Mouse (Mus musculus) limb, embryonic 13.5 days (tissue): Measurements from ENCODE around the gene Rps25. TPM values are rescaled to one million over a fixed set of nuclear protein-coding genes. Genes with fewer than 3 reads are reported as not detected.

Source experiments
- ATAC-seq: fragments of 200-750 bp; cut with Nextera tagmentation; 2 replicates; pipeline ENCODE4 v1.8.0; 2017; ENCODE audit warnings: low read depth, moderate number of reproducible peaks, moderate TSS enrichment; ENCODE audit not compliant: low FRiP score
- H3K27ac ChIP-seq: fragments of 300-500 bp; sonication (generic); 2 replicates; pipeline ENCODE4 v1.5.1; 2015; ENCODE audit warnings: inconsistent platforms, mild to moderate bottlenecking, moderate library complexity
- H3K27me3 ChIP-seq: fragments of 300-500 bp; sonication (generic); 2 replicates; pipeline ENCODE4 v1.6.1; 2015; ENCODE audit warnings: mild to moderate bottlenecking, inconsistent platforms
- H3K36me3 ChIP-seq: fragments of 300-500 bp; sonication (generic); 2 replicates; pipeline ENCODE4 v1.6.1; 2015; ENCODE audit warnings: inconsistent platforms, mild to moderate bottlenecking, moderate library complexity
- H3K4me1 ChIP-seq: fragments of 300-500 bp; sonication (generic); 2 replicates; pipeline ENCODE4 v1.6.1; 2015; ENCODE audit warnings: inconsistent platforms
- H3K4me2 ChIP-seq: fragments of 300-500 bp; sonication (generic); replicated peaks from 2 replicates; pipeline ENCODE4 v1.6.1; 2015; ENCODE audit warnings: inconsistent platforms, mild to moderate bottlenecking, moderate library complexity
- H3K4me3 ChIP-seq: fragments of 300-500 bp; sonication (generic); 2 replicates; pipeline ENCODE4 v1.5.1; 2015; ENCODE audit warnings: moderate library complexity, mild to moderate bottlenecking, inconsistent platforms
- H3K9ac ChIP-seq: fragments of 300-500 bp; sonication (generic); 2 replicates; pipeline ENCODE4 v1.6.1; 2015; ENCODE audit warnings: mild to moderate bottlenecking, inconsistent platforms
- H3K9me3 ChIP-seq: fragments of 300-500 bp; sonication (generic); 2 replicates; pipeline ENCODE4 v1.6.1; 2016; ENCODE audit warnings: inconsistent platforms
- WGBS: fragments of 180-500 bp; shearing (Covaris S2); methylation state at CpG from one replicate; pipeline ENCODE4 v1.1.7; 2015; 5-methylcytosine and 5-hydroxymethylcytosine counted together
- polyA plus RNA-seq: library from polyadenylated mRNA; unstranded; fragments of >200 nt; fragmentation: Nextera tagmentation; extraction: Ambion mirVana; gene quantifications from 2 replicates; pipeline ENCODE4 v1.2.1, GENCODE M21; 2015

The Rps25 gene
- polyA plus RNA-seq, 1 experiment from 2014 or later, result 1,961 TPM

- peaks cover 91% of the 10 kb centered on the region for H3K36me3 ChIP-seq
- H3K9ac ChIP-seq, result no peak overlapping the region
- H3K4me2 ChIP-seq, result no peak overlapping the region
- no peak overlapping the region for H3K27ac ChIP-seq
- H3K27me3 ChIP-seq, result no peaks in the 10 kb centered on the region
- no peak overlapping the region for H3K4me3 ChIP-seq
- WGBS, result 88% methylated on average over 13 of the region's 13 CpGs
- no peaks in the 10 kb centered on the region for H3K9me3 ChIP-seq
- no peak for ATAC-seq
- H3K4me1 ChIP-seq, result peaks cover 14% of the 10 kb centered on the region
Observed at GRCm38 (mm10) chr9:44384596-44384995, 22.3 kb upstream of the Rps25 start.

GRCm38 (mm10) chr9:44387221-44387620 lies 19.7 kb upstream of the Rps25 start:
- no peaks in the 10 kb centered on the region for H3K9me3 ChIP-seq
- peak overlapping the region; percentile 2; the same call in 1 of the 2 replicates for H3K9ac ChIP-seq
- H3K27me3 ChIP-seq, result no peaks in the 10 kb centered on the region
- H3K4me1 ChIP-seq, result no peaks in the 10 kb centered on the region
- H3K27ac ChIP-seq, result no peak overlapping the region
- H3K4me2 ChIP-seq, result no peak overlapping the region
- no peak overlapping the region for H3K4me3 ChIP-seq
- H3K36me3 ChIP-seq, result peaks cover 96% of the 10 kb centered on the region
- 73% methylated on average over 3 of the region's 3 CpGs for WGBS
- no peak for ATAC-seq

- Histone ChIP-seq H3K4me3 (no peak overlapping the region), H3K4me1 (no peaks in the 10 kb centered on the region), H3K9me3 (no peaks in the 10 kb centered on the region), H3K27me3 (no peaks in the 10 kb centered on the region), H3K27ac (no peak overlapping the region), H3K4me2 (no peak overlapping the region), H3K36me3 (peaks cover 82% of the 10 kb centered on the region), H3K9ac (no peak overlapping the region)
- 63% methylated on average over 8 of the region's 8 CpGs for WGBS
- ATAC-seq, result no peak
Observed at GRCm38 (mm10) chr9:44389273-44389672, 17.7 kb upstream of the Rps25 start.

- Histone ChIP-seq H3K27me3 (no peaks in the 10 kb centered on the region), H3K36me3 (peaks cover 60% of the 10 kb centered on the region), H3K9ac (no peak overlapping the region), H3K4me2 (no peak overlapping the region), H3K4me1 (no peaks in the 10 kb centered on the region), H3K4me3 (no peak overlapping the region), H3K27ac (no peak overlapping the region), H3K9me3 (no peaks in the 10 kb centered on the region)
- WGBS, result 36% methylated on average over 4 of the region's 4 CpGs
- no peak for ATAC-seq
Observed at GRCm38 (mm10) chr9:44391466-44391865, 15.5 kb upstream of the Rps25 start.

- peak within 1 kb of the TSS; percentile 82 for H3K9ac ChIP-seq
- peak within 1 kb of the TSS; percentile 72; the same call in 1 of the 2 replicates for H3K27ac ChIP-seq
- peaks cover 14% of the 10 kb centered on the region for H3K4me1 ChIP-seq
- peaks cover 33% of the 10 kb centered on the region for H3K36me3 ChIP-seq
- H3K4me3 ChIP-seq, result peak within 1 kb of the TSS; percentile 72
- no peaks in the 10 kb centered on the region for H3K9me3 ChIP-seq
- H3K27me3 ChIP-seq, result peaks cover 14% of the 10 kb centered on the region
- WGBS, result under 1% methylated on average over 43 of the region's 43 CpGs
- peak; percentile 99 for ATAC-seq
- H3K4me2 ChIP-seq, result peak within 1 kb of the TSS; percentile 98
Observed at GRCm38 (mm10) chr9:44396684-44397411, 10.1 kb upstream of the Rps25 start, which contains the start of gene Slc37a4. Slc37a4 (plus strand) TSS chr9:44396852.

- 13% methylated on average over 4 of the region's 4 CpGs for WGBS
- Histone ChIP-seq H3K4me2 (peak overlapping the region; percentile 98), H3K4me3 (peak overlapping the region; percentile 72), H3K27me3 (peaks cover 14% of the 10 kb centered on the region), H3K9ac (peak overlapping the region; percentile 82), H3K27ac (no peak overlapping the region), H3K36me3 (peaks cover 37% of the 10 kb centered on the region), H3K4me1 (peaks cover 14% of the 10 kb centered on the region), H3K9me3 (no peaks in the 10 kb centered on the region)
- ATAC-seq, result no peak
Observed at GRCm38 (mm10) chr9:44398087-44398486, 8.9 kb upstream of the Rps25 start.

GRCm38 (mm10) chr9:44398551-44398950 lies 8.4 kb upstream of the Rps25 start:
- Histone ChIP-seq H3K9me3 (no peaks in the 10 kb centered on the region), H3K4me1 (peaks cover 14% of the 10 kb centered on the region), H3K4me2 (peak overlapping the region; percentile 98), H3K27ac (no peak overlapping the region), H3K4me3 (peak overlapping the region; percentile 72; the same call in 1 of the 2 replicates), H3K9ac (peak overlapping the region; percentile 82; the same call in 1 of the 2 replicates), H3K27me3 (peaks cover 14% of the 10 kb centered on the region), H3K36me3 (peaks cover 41% of the 10 kb centered on the region)
- no peak for ATAC-seq
- WGBS, result 79% methylated on average over 9 of the region's 9 CpGs

GRCm38 (mm10) chr9:44399114-44399794 lies 7.7 kb upstream of the Rps25 start:
- Histone ChIP-seq H3K36me3 (peaks cover 48% of the 10 kb centered on the region), H3K4me3 (no peak overlapping the region), H3K27ac (no peak overlapping the region), H3K4me1 (peaks cover 14% of the 10 kb centered on the region), H3K9ac (no peak overlapping the region), H3K9me3 (no peaks in the 10 kb centered on the region), H3K4me2 (no peak overlapping the region), H3K27me3 (peaks cover 14% of the 10 kb centered on the region)
- WGBS, result 79% methylated on average over 13 of the region's 13 CpGs
- no peak for ATAC-seq

GRCm38 (mm10) chr9:44399795-44400114 lies 7.2 kb upstream of the Rps25 start:
- Histone ChIP-seq H3K27ac (no peak overlapping the region), H3K9me3 (no peaks in the 10 kb centered on the region), H3K4me3 (no peak overlapping the region), H3K4me2 (no peak overlapping the region), H3K4me1 (peaks cover 14% of the 10 kb centered on the region), H3K27me3 (peaks cover 14% of the 10 kb centered on the region), H3K9ac (no peak overlapping the region), H3K36me3 (peaks cover 53% of the 10 kb centered on the region)
- WGBS, result 94% methylated on average over 6 of the region's 6 CpGs
- ATAC-seq, result no peak

GRCm38 (mm10) chr9:44401081-44401480 lies 5.9 kb upstream of the Rps25 start:
- Histone ChIP-seq H3K27ac (no peak overlapping the region), H3K27me3 (peaks cover 14% of the 10 kb centered on the region), H3K4me3 (no peak overlapping the region), H3K9ac (no peak overlapping the region), H3K9me3 (no peaks in the 10 kb centered on the region), H3K4me1 (peaks cover 20% of the 10 kb centered on the region), H3K36me3 (peaks cover 59% of the 10 kb centered on the region), H3K4me2 (no peak overlapping the region)
- no peak for ATAC-seq
- WGBS, result 86% methylated on average over 4 of the region's 4 CpGs

- peaks cover 18% of the 10 kb centered on the region for H3K4me1 ChIP-seq
- H3K9me3 ChIP-seq, result no peaks in the 10 kb centered on the region
- no peaks in the 10 kb centered on the region for H3K27me3 ChIP-seq
- H3K4me3 ChIP-seq, result no peak overlapping the region
- H3K27ac ChIP-seq, result no peak overlapping the region
- peaks cover 66% of the 10 kb centered on the region for H3K36me3 ChIP-seq
- H3K9ac ChIP-seq, result 0 out of 2 replicates have a peak overlapping the region, but pooled peaks have one; percentile 25
- H3K4me2 ChIP-seq, result no peak overlapping the region
- no peak for ATAC-seq
- 85% methylated on average over 3 of the region's 3 CpGs for WGBS
Observed at GRCm38 (mm10) chr9:44405011-44405410, 1.9 kb upstream of the Rps25 start.

GRCm38 (mm10) chr9:44407752-44408097 lies 786 bp downstream of the Rps25 start:
- peaks cover 66% of the 10 kb centered on the region for H3K36me3 ChIP-seq
- H3K27ac ChIP-seq, result peak overlapping the region; percentile 96

More at GRCm38 (mm10) chr9:44407752-44408097, 786 bp downstream of the Rps25 start:
- Histone ChIP-seq H3K27me3 (no peaks in the 10 kb centered on the region), H3K9ac (peak overlapping the region; percentile 91), H3K4me3 (peak overlapping the region; percentile 85), H3K4me1 (peaks cover 18% of the 10 kb centered on the region), H3K4me2 (peak overlapping the region; percentile 81), H3K9me3 (no peaks in the 10 kb centered on the region)
- under 1% methylated on average over 24 of the region's 24 CpGs for WGBS
- ATAC-seq, result peak; percentile 20; the same call in 1 of the 2 replicates
